Mouse (Mus musculus) pancreas, adult 10 weeks (tissue): ENCODE measurements around the gene Lin7c. TPM values are rescaled to one million over a fixed set of nuclear protein-coding genes. Genes with fewer than 3 reads are reported as not detected.

Experiments used
- polyA plus RNA-seq: library from polyadenylated mRNA; stranded (reverse); fragments of 350-450 nt; fragmentation: Illumina TruSeq; extraction: RNeasy Lipid Tissue Mini Kit (QIAGEN cat#74804); gene quantifications from one replicate; pipeline ENCODE4 v1.2.3, GENCODE M21; 2015; ENCODE audit warnings: low read depth, low replicate concordance; ENCODE audit not compliant: insufficient read depth

Lin7c gene
- polyA plus RNA-seq, result 9.8 TPM

DNA sequence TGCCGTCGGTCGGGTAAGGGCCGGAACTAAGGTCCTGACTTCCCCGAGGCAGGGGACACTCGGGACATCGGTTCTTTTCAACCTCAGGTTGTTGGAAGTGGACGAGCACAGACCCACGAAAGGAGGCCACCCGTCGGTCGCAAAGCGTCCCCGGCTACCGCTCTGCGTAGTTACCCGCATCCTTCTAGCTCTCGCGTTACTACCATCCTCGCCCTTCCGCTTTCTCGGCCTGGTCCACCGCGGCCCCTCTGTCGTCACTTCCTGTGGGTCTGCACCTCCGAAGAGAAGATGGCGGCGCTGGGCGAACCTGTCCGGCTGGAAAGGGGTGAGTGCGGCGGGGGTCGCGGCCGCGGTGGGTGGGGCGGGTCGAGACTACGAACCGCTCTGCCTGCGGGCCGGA lies at the start of gene Lin7c:
Gene Lin7c (plus strand): TSS at position 257 of the 400 bp plus-strand sequence.

DNA sequence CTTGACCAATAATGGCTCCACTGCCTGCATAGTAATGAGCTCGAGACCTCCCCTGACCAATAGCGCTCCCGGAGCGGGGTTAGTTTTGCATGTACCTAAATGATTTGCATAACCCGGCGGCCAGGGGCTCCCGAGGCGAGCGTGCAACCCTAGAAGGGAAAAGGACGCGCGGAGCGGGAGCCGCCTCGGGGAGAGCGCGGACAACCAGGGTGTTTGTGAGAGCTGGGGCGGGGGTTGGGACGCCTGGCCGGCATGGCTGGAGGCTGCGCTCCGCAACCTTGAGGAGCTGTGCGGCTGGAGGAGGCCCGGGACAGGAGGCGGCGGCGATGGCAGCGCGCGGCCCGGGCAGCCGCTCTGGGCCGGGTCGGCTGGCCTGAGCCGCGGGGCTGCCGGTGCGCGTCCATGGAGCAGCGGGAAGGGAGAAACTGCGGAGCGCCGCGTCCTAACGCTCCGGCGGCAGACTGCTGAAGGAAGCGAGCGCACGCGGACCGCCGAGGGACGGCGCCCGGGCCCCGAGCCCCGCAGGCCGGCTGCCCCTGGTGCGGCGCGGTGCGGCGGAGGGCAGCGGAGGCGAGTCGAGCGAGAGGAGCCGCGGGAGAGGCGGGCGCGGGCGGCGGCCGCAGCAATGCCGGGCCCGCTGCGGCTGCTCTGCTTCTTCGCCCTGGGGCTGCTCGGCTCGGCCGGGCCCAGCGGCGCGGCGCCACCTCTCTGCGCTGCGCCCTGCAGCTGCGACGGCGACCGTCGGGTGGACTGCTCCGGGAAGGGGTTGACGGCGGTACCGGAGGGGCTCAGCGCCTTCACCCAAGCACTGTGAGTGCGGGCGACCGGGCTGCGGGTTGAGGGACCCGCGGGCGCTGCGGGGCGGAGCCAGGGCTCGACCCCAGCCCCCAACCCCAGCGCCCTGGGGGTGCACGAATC lies 27.1 kb downstream of the Lin7c start, which contains the start of gene Lgr4:
Gene Lgr4 (plus strand): TSS at position 152 of the 918 bp plus-strand sequence.

Other genes starting within 250 kb of the Lin7c start
- not detected for gene Bdnf, start 216.2 kb upstream of the Lin7c start, polyA plus RNA-seq
- gene Lgr4, start 26.8 kb downstream of the Lin7c start, polyA plus RNA-seq, result 4.1 TPM
- gene Ccdc34, start 127.0 kb downstream of the Lin7c start, polyA plus RNA-seq, result 2.8 TPM